7 mouse cellular contexts compared by ENCODE assay signal in genomic region chr13:24415506-24416206, GRCm38 (mm10).
A peak's percentile ranks its signal among the peaks of the same experiment; 100 is the strongest.
DNase-seq lines count a peak whose midpoint lies in the region; ATAC-seq lines count a peak whose summit lies in the region.

No protein-coding gene starts in this region.

- DNase-seq in lung, postnatal 36 days, result peak; percentile 33
- DNase-seq in lung, postnatal 25 days (ENCODE audit: low spot score), result no peak
- DNase-seq in kidney, postnatal 10 days, result peak; percentile 29
- DNase-seq in embryo, embryonic 9.5 days (ENCODE audit: extremely low spot score), result no peak
- no peak for DNase-seq in urinary bladder, postnatal 25 days (ENCODE audit: low spot score)
- DNase-seq in cerebellum, adult 8-10 months, result no peak

- peak; percentile 55 for ATAC-seq in neutrophil, adult 5-6 weeks (ENCODE audit: extremely low read depth, insufficient number of reproducible peaks, low FRiP score, poor library complexity, severe bottlenecking)

Comparison
In these comparisons a context has a peak if more than half of its experiments do, and no peak if none do; other contexts are left out.
1. DNase-seq: peak in lung, postnatal 36 days (single experiment) and kidney, postnatal 10 days (single experiment); none in lung, postnatal 25 days (single experiment), embryo, embryonic 9.5 days (single experiment), urinary bladder, postnatal 25 days (single experiment) and cerebellum, adult 8-10 months (single experiment).